Mouse (Mus musculus) C2C12 (cell line): ENCODE results near the gene Tnfaip2.

Experiments
- CTCF ChIP-seq: IDR thresholded peaks from one replicate; pipeline ENCODE4 v1.5.1; 2011; ENCODE audit not compliant: control insufficient read depth, insufficient read depth, insufficient read length
- MAX ChIP-seq: IDR thresholded peaks from one replicate; pipeline ENCODE4 v1.6.1; 2011; ENCODE audit warnings: mild to moderate bottlenecking, control low read depth
- MYOG ChIP-seq: IDR thresholded peaks from one replicate; pipeline ENCODE4 v1.6.1; 2011; ENCODE audit not compliant: control insufficient read depth, insufficient read length; ENCODE audit errors: extremely low read depth
- USF1 ChIP-seq: IDR thresholded peaks from one replicate; pipeline ENCODE4 v1.6.1; 2011; ENCODE audit warnings: low read depth, mild to moderate bottlenecking, control low read depth, moderate library complexity

DNA sequence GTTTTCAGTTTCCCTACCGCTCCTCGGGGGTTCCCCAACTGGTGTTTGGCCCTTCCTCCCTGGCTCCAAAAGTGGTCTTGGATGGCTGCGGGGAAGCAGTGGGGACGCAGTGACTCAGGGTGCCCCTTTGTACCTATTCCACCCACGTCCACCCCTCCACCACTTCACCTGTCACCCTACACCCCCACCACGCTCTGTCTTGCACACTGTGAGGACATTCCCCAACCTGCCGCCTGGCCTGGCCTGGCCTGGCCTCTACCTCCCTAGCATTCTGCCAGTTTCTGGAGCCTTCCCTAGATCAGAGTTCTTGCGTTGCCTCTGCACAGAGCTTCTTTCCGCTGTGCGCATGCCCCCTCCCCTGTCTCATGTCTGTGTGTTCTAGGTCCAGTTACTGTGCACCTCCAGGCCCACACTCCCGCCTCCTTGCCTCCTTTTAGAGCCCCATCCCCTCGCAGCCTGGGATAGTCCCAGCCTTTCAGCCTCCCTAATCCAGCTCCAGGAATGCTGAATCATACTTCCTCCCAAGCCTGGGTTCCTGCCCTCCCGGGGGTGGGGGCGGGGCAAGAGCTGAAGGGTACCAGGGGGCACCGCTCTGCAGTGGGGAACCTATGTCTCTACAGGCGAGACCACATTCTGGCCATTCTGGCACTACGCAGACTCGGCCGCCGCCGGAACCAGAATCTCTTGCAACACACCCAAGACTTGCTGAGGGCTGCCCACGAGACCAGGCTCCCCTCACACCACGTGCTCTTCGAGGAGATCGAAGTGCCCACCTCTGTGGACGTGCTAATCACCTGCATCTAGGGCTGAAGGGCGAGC lies 12.0 kb upstream of the Tnfaip2 start:
- TF ChIP-seq CTCF (no peak), USF1 (peak; percentile 65), MAX (peak; percentile 87), MYOG (no peak)
